Mouse (Mus musculus) heart, adult 18-20 months (tissue): ENCODE measurements at regions not wholly inside any gene's neighbourhood (a gene's known extent, or its start where the extent isn't known, plus 50 kb on each side); places are given as distances from the start of the nearest gene placed in this dataset.
A peak's percentile ranks its signal among the peaks of the same experiment; 100 is the strongest.

Source experiments
- DNase-seq, 2 experiments: peaks; one replicate each; pipeline ENCODE4 v3.0.0; 2021 to 2022; ENCODE audit warnings: mixed read lengths in 1 of 2

GRCm38 (mm10) chr17:47221068-47221796 lies 147.5 kb upstream of the Mrps10 start:
- DNase-seq, result peak; percentile 27 to 34

- DNase-seq, result no peak
Observed at GRCm38 (mm10) chr17:47219846-47220245, 148.8 kb upstream of the Mrps10 start.

GRCm38 (mm10) chr17:47216490-47216889 lies 152.2 kb upstream of the Mrps10 start:
- no peak for DNase-seq

- DNase-seq, result no peak
Observed at GRCm38 (mm10) chr17:47215841-47216240, 152.8 kb upstream of the Mrps10 start.

- peak in 1 of 2 experiments; percentile 32 for DNase-seq
Observed at GRCm38 (mm10) chr17:47214111-47214510, 154.6 kb upstream of the Mrps10 start.

GRCm38 (mm10) chr17:47210441-47211196 lies 158.1 kb upstream of the Mrps10 start:
- DNase-seq, result no peak

- DNase-seq, result no peak
Observed at GRCm38 (mm10) chr17:47208886-47209585, 159.7 kb upstream of the Mrps10 start.

- DNase-seq, result no peak
Observed at GRCm38 (mm10) chr17:47207471-47207870, 161.2 kb upstream of the Mrps10 start.

GRCm38 (mm10) chr17:47204470-47205162 lies 164.1 kb upstream of the Mrps10 start:
- DNase-seq, result no peak

GRCm38 (mm10) chr17:47199206-47199605 lies 169.5 kb upstream of the Mrps10 start:
- DNase-seq, result no peak

GRCm38 (mm10) chr17:47197957-47198356 lies 170.7 kb upstream of the Mrps10 start:
- peak in 1 of 2 experiments; percentile 27 for DNase-seq

GRCm38 (mm10) chr17:47196992-47197391 lies 171.7 kb upstream of the Mrps10 start:
- DNase-seq, result no peak

- DNase-seq, result no peak
Observed at GRCm38 (mm10) chr17:47195981-47196380, 172.7 kb upstream of the Mrps10 start.

GRCm38 (mm10) chr17:47194463-47195012 lies 174.1 kb upstream of the Mrps10 start:
- DNase-seq, result no peak

- DNase-seq, result no peak
Observed at GRCm38 (mm10) chr17:47191416-47191815, 177.3 kb upstream of the Mrps10 start.

GRCm38 (mm10) chr17:47189770-47190169 lies 178.9 kb upstream of the Mrps10 start:
- DNase-seq, result no peak

- peak; percentile 53 to 59 for DNase-seq
Observed at GRCm38 (mm10) chr17:47184148-47184547, 173.8 kb upstream of the Ubr2 start.

- peak; percentile 53 to 74 for DNase-seq
Observed at GRCm38 (mm10) chr17:47182118-47182517, 171.8 kb upstream of the Ubr2 start.

- DNase-seq, result no peak
Observed at GRCm38 (mm10) chr17:47179410-47179809, 169.1 kb upstream of the Ubr2 start.

GRCm38 (mm10) chr17:47178705-47179104 lies 168.3 kb upstream of the Ubr2 start:
- no peak for DNase-seq

- no peak for DNase-seq
Observed at GRCm38 (mm10) chr17:47177671-47178246, 167.4 kb upstream of the Ubr2 start.

- DNase-seq, result no peak
Observed at GRCm38 (mm10) chr17:47176328-47176727, 166.0 kb upstream of the Ubr2 start.
